Mouse (Mus musculus): ENCODE results near the gene Cpa3.

Cpa3 gene

DNA sequence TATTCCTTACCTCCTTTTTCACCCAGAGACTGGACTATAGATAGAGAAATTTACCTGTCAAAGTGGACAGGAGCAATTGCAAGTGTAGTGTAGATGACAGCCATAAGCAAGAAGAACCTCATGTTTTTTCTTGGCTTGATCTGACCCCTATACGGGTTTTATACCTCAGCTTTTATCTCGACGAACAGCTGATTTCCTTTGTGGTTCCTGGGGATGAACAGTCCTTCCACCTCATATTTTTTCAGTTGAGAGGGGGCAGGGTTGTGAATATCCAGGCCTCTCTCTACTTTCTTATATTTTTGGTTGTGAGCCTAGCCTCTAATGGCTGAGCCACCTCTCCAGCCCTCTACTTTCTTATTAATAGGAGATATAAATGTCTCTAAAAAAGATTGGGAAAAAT, at the start of gene Cpa3:
Gene Cpa3, minus strand, starts transcription at position 132 of the 400 bp plus-strand sequence.
- DNase-seq (ENCODE audit: low read depth, low spot score): no peak

DNA sequence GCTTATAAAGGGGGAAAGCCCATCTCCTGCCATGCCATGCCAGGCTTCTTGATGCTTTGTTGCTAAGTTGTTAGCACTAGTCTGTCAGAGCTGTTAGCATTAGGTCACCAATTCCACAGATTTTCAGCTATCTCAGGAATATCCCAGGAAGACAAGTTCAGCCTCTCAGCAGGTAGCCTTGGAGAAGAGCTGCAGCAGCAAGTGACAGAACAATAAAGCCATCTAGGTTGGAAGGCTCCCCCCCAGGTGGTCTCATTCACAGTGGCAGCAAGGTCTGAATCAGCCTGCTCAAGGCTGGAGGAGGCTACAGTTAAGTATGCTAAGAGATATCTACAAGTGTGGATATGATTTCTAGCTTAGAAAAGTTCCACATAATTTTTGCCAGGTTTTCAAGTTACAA, 49.4 kb upstream of the Cpa3 start:
- DNase-seq (ENCODE audit: low read depth, low spot score): no peak

DNA sequence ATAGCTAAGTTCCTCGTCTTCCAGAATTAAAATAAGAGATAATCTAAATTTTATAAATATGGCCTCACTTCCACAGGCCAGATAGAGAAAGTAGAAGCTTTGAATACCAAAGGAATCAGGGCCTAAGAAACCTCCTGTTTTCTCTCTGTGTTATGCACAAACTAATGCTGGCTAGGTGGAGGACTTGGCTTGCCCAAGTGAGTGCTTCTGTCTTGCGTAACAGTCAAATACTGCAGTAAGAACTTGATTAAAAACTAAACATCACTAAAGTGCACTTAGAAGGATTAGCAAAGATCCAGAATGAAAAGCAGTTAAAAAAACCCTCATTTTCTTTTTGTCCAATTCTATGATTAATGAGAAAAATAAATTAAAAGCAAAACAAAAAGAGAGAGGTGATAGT, 46.8 kb upstream of the Cpa3 start:
- DNase-seq (ENCODE audit: low read depth, low spot score): no peak

DNA sequence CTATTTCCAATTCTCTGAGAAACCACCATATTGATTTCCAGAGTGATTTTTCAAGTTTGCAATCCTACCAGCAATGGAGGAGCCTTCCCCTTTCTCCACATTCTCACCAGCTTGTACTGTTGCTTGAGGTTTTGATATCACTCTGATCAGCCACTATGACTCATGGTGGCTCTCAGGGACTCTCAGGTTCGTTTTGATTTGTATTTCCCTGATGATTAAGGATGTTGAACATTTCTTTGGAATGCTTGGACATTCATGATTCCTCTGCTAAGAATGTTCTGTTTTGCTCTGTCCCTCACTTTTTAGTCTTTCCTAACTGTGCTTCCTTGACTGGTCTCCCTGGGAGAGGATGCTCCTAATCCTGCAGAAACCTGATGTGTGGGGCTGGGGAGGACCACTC, 39.8 kb upstream of the Cpa3 start:
- DNase-seq (ENCODE audit: low read depth, low spot score): no peak

DNA sequence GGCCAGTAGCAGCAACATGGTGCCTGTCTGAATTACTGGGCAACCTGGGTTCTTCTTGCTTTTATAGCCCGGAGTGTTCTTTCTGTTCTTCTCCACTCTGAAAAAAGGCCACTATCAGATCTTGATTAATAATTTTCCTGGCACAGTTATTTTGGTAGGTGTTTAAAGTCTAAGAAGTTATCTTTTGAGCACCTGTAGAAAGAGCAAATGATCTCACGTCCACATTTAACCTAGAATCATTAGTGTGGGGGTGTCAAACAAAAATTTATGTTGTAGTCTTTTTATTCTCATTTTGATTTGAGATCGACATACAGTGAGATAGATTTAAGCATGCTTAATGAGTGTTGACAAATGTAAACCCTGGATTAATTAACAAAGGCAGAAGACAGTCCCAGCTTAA, 33.7 kb upstream of the Cpa3 start, which contains the start of gene Cpb1:
Gene Cpb1, minus strand, starts transcription at position 101 of the 400 bp plus-strand sequence.
- DNase-seq (ENCODE audit: low read depth, low spot score): no peak

DNA sequence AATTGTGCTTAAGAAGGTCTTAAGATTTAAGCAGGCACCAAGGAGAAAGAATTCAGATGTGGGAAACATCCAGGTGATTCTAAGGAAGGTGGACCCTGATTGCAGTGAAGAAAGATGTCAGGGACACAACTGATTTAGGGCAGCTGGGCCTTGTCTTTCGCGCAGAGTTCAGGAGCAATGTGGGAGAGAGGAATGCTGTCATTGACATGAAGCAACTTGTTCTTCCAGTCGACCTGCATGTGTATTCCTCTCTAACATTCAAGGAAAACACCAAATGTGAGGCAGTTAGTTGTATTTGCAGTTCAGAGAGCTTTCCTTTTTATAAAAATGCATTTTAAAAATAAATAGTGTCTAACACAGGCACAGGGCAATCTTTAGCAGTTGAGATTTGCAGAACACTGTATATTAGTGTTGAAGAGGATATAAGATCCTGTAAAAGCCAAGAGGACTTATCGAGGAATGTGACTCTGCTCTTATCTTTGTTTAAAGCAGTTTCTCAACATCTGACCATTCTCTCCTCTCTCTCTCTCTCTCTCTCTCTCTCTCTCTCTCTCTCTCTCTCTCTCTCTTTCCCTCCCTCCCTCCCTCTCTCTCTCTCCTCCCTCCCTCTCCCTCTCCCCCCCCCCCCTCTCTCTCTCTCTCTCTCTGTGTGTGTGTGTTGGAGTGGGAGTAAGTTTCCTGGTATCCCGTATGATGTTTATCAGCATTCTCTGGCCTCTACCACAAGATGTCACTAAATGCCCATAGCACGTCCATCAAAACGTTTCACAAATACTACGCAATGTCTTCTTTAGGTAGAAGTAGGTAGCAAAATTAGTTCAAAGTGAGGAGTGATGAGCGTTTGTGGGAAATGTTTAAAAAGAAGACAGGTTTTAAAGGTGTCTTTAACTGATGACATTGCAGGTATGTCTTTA, 12.8 kb upstream of the Cpa3 start:
- DNase-seq (ENCODE audit: low read depth, low spot score): no peak

DNA sequence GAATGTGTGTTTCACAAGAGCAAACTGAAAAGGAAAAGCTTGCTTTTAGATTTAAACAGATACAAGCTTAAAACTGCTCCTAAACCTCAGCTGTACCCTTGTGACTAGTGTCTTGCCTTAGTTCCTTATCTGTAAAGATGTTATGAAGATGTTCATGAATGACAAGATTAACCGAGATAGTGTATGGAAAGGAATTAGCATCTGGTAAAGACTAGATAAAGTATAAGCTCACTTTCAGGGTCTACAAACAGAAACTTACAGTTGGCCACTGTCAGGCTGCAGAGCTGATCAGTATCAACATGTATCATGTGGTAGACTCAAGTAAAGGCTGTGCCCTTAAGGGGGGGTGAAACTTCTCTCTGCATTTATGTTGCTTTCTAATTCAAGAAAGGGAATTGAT, 1.9 kb upstream of the Cpa3 start:
- no peak for DNase-seq (ENCODE audit: low read depth, low spot score)

DNA sequence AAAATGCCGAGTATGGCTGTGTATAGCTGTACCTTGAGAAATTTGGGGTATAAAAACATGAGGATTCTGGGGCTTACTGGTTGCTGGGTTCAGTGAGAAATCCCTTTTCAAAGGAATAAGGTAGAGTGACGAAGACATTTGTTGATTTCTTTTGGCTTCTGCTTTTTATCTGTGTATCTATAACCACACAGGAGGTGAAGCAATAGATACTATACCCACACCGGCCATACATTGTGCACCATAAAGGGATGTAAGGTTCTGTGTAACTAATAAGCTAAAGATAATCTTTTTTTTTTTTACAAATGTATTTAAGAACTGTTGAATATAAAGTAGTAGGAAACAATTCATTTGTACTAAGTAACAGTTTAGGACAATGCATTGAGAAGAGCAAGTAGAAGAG, 2.2 kb downstream of the Cpa3 start:
- no peak for DNase-seq (ENCODE audit: low read depth, low spot score)

DNA sequence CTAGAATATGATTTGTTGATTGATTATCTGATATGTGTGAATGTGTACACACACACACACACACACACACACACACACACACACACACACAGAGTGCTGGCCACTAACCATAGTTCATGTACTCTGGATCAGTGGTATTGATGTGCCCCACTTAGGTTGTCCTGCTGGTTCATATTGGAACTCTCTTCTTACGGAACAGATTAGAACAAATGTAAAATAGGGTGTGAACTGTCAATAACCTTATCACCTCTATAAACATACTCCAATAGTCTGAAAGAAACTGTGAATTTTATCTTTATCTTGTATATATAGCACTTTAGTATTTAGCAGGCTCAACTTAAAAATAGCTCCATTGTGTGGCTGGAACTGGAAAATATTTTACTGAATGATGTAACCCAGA, 5.0 kb downstream of the Cpa3 start:
- DNase-seq (ENCODE audit: low read depth, low spot score): no peak

DNA sequence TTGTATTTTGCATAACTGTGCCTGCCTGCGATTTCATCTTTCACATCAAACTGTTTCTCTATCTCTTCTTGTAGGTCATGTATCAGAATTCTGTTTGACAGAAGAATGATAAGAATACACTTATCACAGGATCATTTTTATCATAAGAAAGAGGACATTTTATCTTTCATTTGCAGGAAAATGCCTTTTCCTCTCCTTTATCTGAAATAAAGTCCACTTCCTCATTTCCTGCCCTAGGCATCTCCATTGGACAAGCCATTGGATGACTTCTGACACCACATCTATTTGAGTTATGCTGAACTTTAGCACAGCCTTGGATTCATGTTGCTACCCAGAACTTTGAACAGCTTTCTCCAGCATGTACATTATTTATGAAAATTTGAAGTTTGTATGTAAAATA, 13.0 kb downstream of the Cpa3 start:
- DNase-seq (ENCODE audit: low read depth, low spot score): no peak

DNA sequence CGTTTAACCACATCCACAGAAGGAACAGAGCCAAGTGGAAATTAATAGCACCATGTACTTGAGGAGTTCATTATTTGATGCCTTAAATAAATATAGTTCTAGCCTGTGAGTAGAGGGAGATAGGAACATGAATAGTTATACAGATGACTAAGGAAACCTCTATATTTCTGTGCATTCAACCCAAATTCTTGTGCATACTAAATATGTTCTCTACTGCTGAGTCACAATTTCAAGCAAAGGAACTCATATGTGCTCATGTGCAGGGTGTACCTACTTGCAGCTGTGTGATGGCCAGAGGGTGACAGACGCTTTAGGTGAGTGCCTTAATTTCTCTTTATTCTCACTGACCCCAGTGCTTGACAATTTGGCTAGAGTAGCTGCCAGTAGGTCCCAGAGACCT, 16.6 kb downstream of the Cpa3 start:
- DNase-seq (ENCODE audit: low read depth, low spot score): no peak

DNA sequence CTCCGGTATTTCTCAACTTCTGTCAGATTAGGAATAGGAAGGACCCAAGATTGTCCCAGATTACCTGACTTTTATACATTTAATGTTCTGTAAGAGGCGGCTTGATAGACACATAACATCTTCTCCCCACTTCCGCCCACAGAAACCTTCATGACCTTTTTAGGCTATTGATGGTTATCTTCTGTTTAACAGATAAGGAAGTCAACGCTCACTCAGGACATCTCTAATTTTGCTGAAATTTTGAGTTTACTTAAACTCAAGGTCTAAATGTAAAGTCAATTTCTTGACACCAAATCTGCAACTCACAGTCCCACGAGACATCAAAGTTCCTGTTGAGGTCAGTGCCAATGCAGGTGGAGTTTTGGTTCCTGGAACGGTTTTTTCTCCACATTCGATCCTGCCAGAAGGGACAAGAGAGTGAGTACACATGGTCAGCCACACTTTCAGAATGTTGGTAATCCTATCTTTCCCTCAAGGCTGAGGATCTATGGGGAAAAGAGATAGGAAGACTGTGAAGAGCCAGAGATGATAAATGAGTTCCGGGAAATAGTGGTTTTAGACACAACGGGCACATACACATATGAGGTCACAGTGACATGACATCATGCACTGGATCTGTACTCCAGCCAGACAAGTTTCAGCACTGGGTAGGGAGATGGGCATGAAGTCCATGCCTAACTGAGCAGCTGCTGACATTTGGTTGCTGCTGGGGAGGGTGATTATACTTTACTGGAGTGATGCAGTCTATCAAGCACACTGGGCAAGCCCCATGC, 18.9 kb downstream of the Cpa3 start:
- DNase-seq (ENCODE audit: low read depth, low spot score): no peak

DNA sequence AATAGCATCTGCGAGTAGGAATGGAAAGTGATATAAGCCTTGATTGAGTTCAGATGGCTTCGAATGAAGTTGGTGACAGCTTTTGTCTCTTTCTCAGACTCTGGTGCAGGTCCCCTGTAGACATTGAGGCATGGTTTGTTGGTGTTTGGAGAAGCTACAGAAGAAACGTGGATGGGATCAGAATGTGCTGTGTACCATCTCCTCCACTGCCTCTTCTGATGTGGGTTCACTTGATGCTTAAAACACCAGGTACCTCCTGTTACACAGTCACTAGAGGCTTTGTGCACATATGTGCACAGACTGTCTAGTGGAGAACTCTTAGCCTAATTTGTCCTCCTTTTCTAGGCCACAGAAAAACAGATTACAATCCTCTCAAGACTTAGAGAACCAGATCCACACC, 19.8 kb downstream of the Cpa3 start:
- no peak for DNase-seq (ENCODE audit: low read depth, low spot score)

DNA sequence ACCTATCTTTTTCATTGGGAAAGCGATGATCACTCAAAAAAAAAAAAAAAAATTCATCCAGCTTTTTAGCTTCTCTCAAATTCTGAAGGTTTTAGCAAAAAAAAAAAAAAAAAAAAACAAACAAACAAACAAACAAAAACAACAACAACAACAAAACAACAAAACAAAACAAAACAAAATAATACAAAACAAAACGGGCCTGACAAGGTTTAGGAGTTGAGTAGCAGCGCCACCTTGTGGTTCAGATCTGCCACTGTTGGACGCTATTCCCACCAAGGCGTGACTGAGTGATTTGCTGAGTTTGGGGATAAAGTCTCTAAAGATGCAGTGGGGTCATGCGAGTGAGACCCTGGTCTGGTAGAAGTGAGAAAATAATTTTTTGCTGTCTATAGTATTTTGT, 43.1 kb downstream of the Cpa3 start:
- DNase-seq (ENCODE audit: low read depth, low spot score): peak; percentile 19

DNA sequence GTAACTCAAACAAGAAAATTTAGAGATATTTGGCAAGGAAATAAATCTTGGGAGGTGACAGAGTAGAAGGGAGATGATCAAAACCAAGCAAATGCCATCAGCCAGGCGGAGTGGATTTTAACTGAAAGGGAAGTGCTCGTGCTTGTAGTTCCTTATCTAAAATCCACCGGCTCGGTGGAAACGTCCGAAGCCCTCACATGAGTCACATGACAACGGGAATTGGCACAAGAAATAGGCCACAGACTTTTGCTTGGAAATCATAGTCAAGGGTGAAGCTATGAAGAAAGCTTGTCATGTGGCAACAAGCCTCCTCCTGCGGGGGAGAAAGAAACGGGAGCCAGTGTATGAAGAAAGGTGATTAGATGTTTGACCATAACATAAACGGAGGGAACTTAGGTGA, 44.1 kb downstream of the Cpa3 start:
- DNase-seq (ENCODE audit: low read depth, low spot score): no peak

DNA sequence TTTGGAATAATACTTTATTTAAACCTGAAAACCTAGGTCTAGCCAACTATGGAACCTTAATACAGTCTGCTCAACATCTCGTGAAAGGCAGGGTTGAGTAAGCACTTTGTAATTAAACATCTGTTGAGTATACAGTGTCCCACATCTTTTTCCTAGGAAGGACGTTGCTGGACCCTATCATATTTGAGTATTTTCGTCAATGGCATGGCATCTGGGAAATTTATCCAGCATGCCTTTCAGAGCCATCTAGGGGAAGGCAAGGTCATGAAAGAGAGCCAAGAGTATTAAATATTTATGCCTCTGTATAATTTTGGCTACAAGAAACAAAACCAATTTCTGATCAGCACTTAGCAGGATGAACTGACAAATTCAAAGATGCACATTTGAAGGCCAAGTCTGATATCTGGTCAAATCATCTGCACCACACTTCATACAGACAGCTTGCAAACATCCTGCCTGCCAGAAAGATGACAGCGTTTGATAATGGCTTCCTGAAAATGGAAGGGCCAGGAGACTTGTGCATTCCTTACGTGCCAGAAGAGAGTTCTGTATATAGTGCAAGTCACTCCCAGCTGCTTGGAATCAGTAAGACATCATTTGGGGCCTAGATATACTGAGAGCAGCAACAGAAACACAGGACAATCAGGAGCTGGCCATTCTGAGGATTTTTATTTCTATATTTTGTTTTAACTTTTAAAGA, 52.9 kb downstream of the Cpa3 start:
- no peak for DNase-seq (ENCODE audit: low read depth, low spot score)

DNA sequence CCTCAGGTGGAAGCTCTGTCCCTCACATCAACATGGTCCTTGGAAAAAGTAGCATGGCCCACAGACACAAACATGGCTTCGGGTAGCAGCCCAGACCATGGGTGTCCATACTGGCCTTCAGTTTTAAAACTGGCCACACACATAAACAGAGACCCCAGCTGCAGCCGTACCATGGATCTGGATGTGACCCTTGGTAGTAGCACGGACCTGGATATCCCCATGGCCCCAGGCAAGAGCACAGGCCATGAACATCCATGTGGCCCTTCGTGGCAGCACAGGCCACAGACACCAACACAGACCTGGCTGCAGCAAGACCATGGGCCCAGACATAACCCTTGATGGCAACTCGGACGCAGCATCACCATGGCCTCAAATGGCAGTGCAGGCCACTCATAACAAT, 69.6 kb downstream of the Cpa3 start:
- no peak for DNase-seq (ENCODE audit: low read depth, low spot score)

DNA sequence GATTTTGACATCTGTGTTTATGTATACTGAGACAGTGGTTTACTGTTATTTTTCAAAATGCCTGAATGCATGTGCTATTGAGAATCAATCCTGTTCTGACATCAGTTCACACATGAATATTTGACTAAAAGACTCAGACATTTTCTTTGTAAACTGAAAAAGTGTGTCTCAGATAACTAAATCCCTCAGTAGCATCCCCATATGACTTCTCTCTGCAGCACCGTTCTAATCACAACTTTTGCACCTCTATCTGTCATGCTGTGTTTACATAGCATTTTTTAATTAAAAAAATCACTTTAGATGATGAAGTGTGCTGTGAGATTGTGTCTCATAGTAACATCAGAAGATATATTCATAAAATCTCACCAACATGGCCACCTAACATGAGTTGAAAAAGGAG, 74.5 kb downstream of the Cpa3 start:
- no peak for DNase-seq (ENCODE audit: low read depth, low spot score)
